Comparison of ENCODE assay signal across 8 mouse cellular contexts in the genomic region with DNA sequence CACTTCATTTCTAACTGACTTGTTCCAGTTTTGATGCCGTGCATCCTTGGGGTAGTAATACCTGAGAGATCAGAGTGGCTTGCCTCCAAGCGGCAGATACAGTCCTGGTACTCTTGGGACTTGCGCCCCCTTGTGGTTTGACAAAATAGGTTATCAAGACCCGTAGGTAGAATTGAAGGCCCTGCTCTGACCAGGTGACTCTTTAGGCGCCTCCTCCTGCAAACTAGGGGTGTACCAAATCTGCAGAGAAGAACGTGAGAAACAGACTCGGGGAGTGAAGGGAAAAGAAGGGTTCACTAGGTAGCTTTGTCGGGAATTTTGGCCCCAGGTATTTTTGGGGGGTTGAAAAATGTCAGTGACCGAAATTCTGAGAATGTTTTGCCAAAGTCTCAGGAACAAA. TPM values are rescaled to one million over a fixed set of nuclear protein-coding genes. Genes with fewer than 3 reads are reported as not detected.
DNase-seq lines count a peak whose midpoint lies in the region; ATAC-seq and TF ChIP-seq lines count a peak whose summit lies in the region.

No protein-coding gene starts in this region.

- H3K27ac ChIP-seq in embryonic facial prominence, embryonic 14.5 days (replicated peaks; ENCODE audit: low read depth, low read length): peak overlapping the region; percentile 65
- peak overlapping the region; percentile 48; the same call in 1 of the 2 replicates for H3K27ac ChIP-seq in limb, embryonic 14.5 days (replicated peaks; ENCODE audit: low read depth, low read length)
- no peak overlapping the region for H3K27ac ChIP-seq in midbrain, embryonic 16.5 days (ENCODE audit: low read length)
- H3K27ac ChIP-seq in spleen, adult 2 months (ENCODE audit: insufficient read depth, low read length): peak overlapping the region; percentile 57

- TF ChIP-seq POLR2A in limb, embryonic 14.5 days (IDR thresholded peaks at IDR 0.05; ENCODE audit: borderline replicate concordance, extremely low read depth, insufficient read depth, insufficient read length): no peak
- no peak for TF ChIP-seq POLR2A in spleen, adult 2 months (IDR thresholded peaks at IDR 0.05; ENCODE audit: low read depth, low read length)

- peak overlapping the region; percentile 24 for H3K4me3 ChIP-seq in embryonic facial prominence, embryonic 14.5 days (ENCODE audit: low read depth, low read length)
- peak overlapping the region; percentile 21 for H3K4me3 ChIP-seq in limb, embryonic 14.5 days (replicated peaks; ENCODE audit: low read length)
- no peak overlapping the region for H3K4me3 ChIP-seq in midbrain, embryonic 16.5 days (ENCODE audit: low read depth, low read length)
- H3K4me3 ChIP-seq in spleen, adult 2 months (ENCODE audit: extremely low read depth, insufficient read depth, insufficient read length): peak overlapping the region; percentile 26

- 3% methylated on average over 9 of the region's 9 CpGs for WGBS in embryonic facial prominence, embryonic 14.5 days
- 3% methylated on average over 9 of the region's 9 CpGs for WGBS in limb, embryonic 14.5 days
- 3% methylated on average over 9 of the region's 9 CpGs for WGBS in midbrain, embryonic 16.5 days
- WGBS in spleen, adult 2 months: 2% methylated on average over 9 of the region's 9 CpGs

- peak overlapping the region; percentile 54 for H3K4me2 ChIP-seq in embryonic facial prominence, embryonic 14.5 days (ENCODE audit: low read depth, low read length)
- peak overlapping the region; percentile 43 for H3K4me2 ChIP-seq in limb, embryonic 14.5 days (replicated peaks; ENCODE audit: low read depth, low read length, severe bottlenecking)
- peak overlapping the region; percentile 31 for H3K4me2 ChIP-seq in midbrain, embryonic 16.5 days (ENCODE audit: low read length)

- ATAC-seq in embryonic facial prominence, embryonic 14.5 days (ENCODE audit: low read depth): peak; percentile 72
- peak; percentile 69; the same call in 1 of the 2 replicates for ATAC-seq in limb, embryonic 14.5 days (ENCODE audit: low FRiP score, low read depth)
- ATAC-seq in midbrain, embryonic 16.5 days: peak; percentile 36; the same call in 1 of the 2 replicates

- no peaks in the 10 kb centered on the region for H3K36me3 ChIP-seq in embryonic facial prominence, embryonic 14.5 days (ENCODE audit: control insufficient read depth, insufficient read depth, low read length)
- H3K36me3 ChIP-seq in limb, embryonic 14.5 days (ENCODE audit: control insufficient read depth, insufficient read depth, low read length): no peaks in the 10 kb centered on the region
- no peaks in the 10 kb centered on the region for H3K36me3 ChIP-seq in midbrain, embryonic 16.5 days (ENCODE audit: control insufficient read depth, insufficient read depth, low read length)
- H3K36me3 ChIP-seq in spleen, adult 2 months (ENCODE audit: control insufficient read depth, insufficient read depth, low read length): no peaks in the 10 kb centered on the region

- TF ChIP-seq CTCF in spleen, adult 2 months (IDR thresholded peaks at IDR 0.05; ENCODE audit: extremely low read depth, insufficient read depth, insufficient read length, insufficient replicate concordance): peak; percentile 42; the same call in 1 of the 2 replicates

- H3K4me1 ChIP-seq in embryonic facial prominence, embryonic 14.5 days (ENCODE audit: control insufficient read depth, insufficient read depth, low read length): peaks cover 10% of the 10 kb centered on the region; the same call in 1 of the 2 replicates
- peaks cover 9% of the 10 kb centered on the region for H3K4me1 ChIP-seq in limb, embryonic 14.5 days (ENCODE audit: control insufficient read depth, insufficient read depth, low read length)
- H3K4me1 ChIP-seq in midbrain, embryonic 16.5 days (ENCODE audit: control insufficient read depth, insufficient read depth, low read length): peaks cover 14% of the 10 kb centered on the region
- peaks cover 13% of the 10 kb centered on the region; the same call in 1 of the 2 replicates for H3K4me1 ChIP-seq in spleen, adult 2 months (ENCODE audit: control insufficient read depth, insufficient read depth, insufficient read length)

- H3K27me3 ChIP-seq in embryonic facial prominence, embryonic 14.5 days (replicated peaks; ENCODE audit: control insufficient read depth, insufficient read depth, low read length): no peaks in the 10 kb centered on the region
- H3K27me3 ChIP-seq in limb, embryonic 14.5 days (ENCODE audit: control insufficient read depth, insufficient read depth, low read length): no peaks in the 10 kb centered on the region
- H3K27me3 ChIP-seq in midbrain, embryonic 16.5 days (ENCODE audit: control insufficient read depth, insufficient read depth, low read depth, low read length): no peaks in the 10 kb centered on the region
- H3K27me3 ChIP-seq in spleen, adult 2 months (ENCODE audit: control insufficient read depth, insufficient read depth, low read length): no peaks in the 10 kb centered on the region

- H3K9ac ChIP-seq in embryonic facial prominence, embryonic 14.5 days (ENCODE audit: low read depth, low read length): peak overlapping the region; percentile 53
- peak overlapping the region; percentile 36 for H3K9ac ChIP-seq in limb, embryonic 14.5 days (ENCODE audit: low read depth, low read length, severe bottlenecking)
- 0 out of 2 replicates have a peak overlapping the region, but pooled peaks have one; percentile 35 for H3K9ac ChIP-seq in midbrain, embryonic 16.5 days (ENCODE audit: low read depth, low read length)

- peak; percentile 91 for DNase-seq in A20 (ENCODE audit: low read depth, low spot score)
- DNase-seq in adrenal gland, postnatal 4 days (ENCODE audit: low spot score in 2 of 2): peak; percentile 33 to 73
- peak; percentile 91 for DNase-seq in embryonic facial prominence, embryonic 14.5 days (ENCODE audit: low spot score)
- DNase-seq in heart, adult 8-10 months (ENCODE audit: low spot score): peak; percentile 77
- peak; percentile 74 to 81 for DNase-seq in kidney, adult 8-10 months
- peak; percentile 85 for DNase-seq in limb, embryonic 14.5 days (ENCODE audit: low spot score)
- DNase-seq in spleen, adult 2 months (ENCODE audit: low read depth in 1 of 2, low spot score in 2 of 2): peak; percentile 81

- H3K9me3 ChIP-seq in embryonic facial prominence, embryonic 14.5 days (ENCODE audit: control insufficient read depth, low read length): no peaks in the 10 kb centered on the region
- no peaks in the 10 kb centered on the region for H3K9me3 ChIP-seq in limb, embryonic 14.5 days (ENCODE audit: control insufficient read depth, low read length)
- no peaks in the 10 kb centered on the region for H3K9me3 ChIP-seq in midbrain, embryonic 16.5 days (replicated peaks; ENCODE audit: control insufficient read depth, low read length, poor library complexity, severe bottlenecking)

RNA-seq across cellular contexts. Expression of a gene that starts 7.9 kb away (rescaled TPM):
- total RNA-seq in adrenal gland, postnatal 4 days (2021): 10 to 100 TPM; 63.7 to 69.5 TPM
- polyA plus RNA-seq in embryonic facial prominence, embryonic 14.5 days (2014; fragmentation: Nextera tagmentation; extraction: Ambion mirVana): 4.1 and 6.6 TPM in 2 replicates
- 1 to 10 TPM in 1 of 4 experiments, under 1 TPM in 2, not detected in 1; 0.38 to 1.5 (median 0.90) TPM for total RNA-seq in heart, adult 8-10 months (2022)
- 0.54 and 0.99 TPM in 2 replicates for polyA plus RNA-seq in limb, embryonic 14.5 days (2012; rRNA removed)
- 2.5 and 6.0 TPM in 2 replicates for polyA plus RNA-seq in limb, embryonic 14.5 days (2014; fragmentation: Nextera tagmentation; extraction: Ambion mirVana)
- 0.66 and 0.94 TPM in 2 replicates for polyA plus RNA-seq in midbrain, embryonic 16.5 days (2015; fragmentation: Nextera tagmentation; extraction: Ambion mirVana)
- 3.3 and 4.1 TPM in 2 replicates for polyA plus RNA-seq in spleen, adult 2 months (2012; rRNA removed)
